Mouse (Mus musculus) A20 (cell line): Measurements from ENCODE around the gene Ggps1.

ENCODE experiments used
- DNase-seq: peaks from one replicate; pipeline ENCODE4 v3.0.0-alpha.2; 2011; ENCODE audit warnings: low read depth, low spot score

The Ggps1 gene

GRCm38 (mm10) chr13:14063013-14063941, at the start of gene Ggps1, which contains the start of gene Arid4b:
TSS of gene Ggps1 (minus strand) at chr13:14063488.
TSS of gene Arid4b (plus strand) at chr13:14063232.
- DNase-seq: peak; percentile 99

- DNase-seq: no peak
Measured at GRCm38 (mm10) chr13:14111146-14111545, 47.9 kb upstream of the Ggps1 start.

GRCm38 (mm10) chr13:14110154-14110873, 47.0 kb upstream of the Ggps1 start:
- no peak for DNase-seq

- no peak for DNase-seq
Measured at GRCm38 (mm10) chr13:14103026-14103425, 39.7 kb upstream of the Ggps1 start.

GRCm38 (mm10) chr13:14088669-14089068, 25.4 kb upstream of the Ggps1 start:
- DNase-seq: no peak

GRCm38 (mm10) chr13:14075326-14075725, 12.0 kb upstream of the Ggps1 start:
- no peak for DNase-seq

GRCm38 (mm10) chr13:14074371-14074770, 11.1 kb upstream of the Ggps1 start:
- DNase-seq: peak; percentile 47

- DNase-seq: no peak
Measured at GRCm38 (mm10) chr13:14069291-14069690, 6.0 kb upstream of the Ggps1 start.

GRCm38 (mm10) chr13:14068035-14068434, 4.7 kb upstream of the Ggps1 start:
- DNase-seq: peak; percentile 40

GRCm38 (mm10) chr13:14065701-14066100, 2.4 kb upstream of the Ggps1 start:
- DNase-seq: no peak

- no peak for DNase-seq
Measured at GRCm38 (mm10) chr13:14065028-14065380, 1.7 kb upstream of the Ggps1 start.

- peak; percentile 82 for DNase-seq
Measured at GRCm38 (mm10) chr13:14064341-14065027, 1.2 kb upstream of the Ggps1 start.

GRCm38 (mm10) chr13:14063942-14064271, 619 bp upstream of the Ggps1 start:
- no peak for DNase-seq

GRCm38 (mm10) chr13:14062209-14063012, 877 bp downstream of the Ggps1 start:
- peak; percentile 33 for DNase-seq

GRCm38 (mm10) chr13:14059582-14059981, 3.7 kb downstream of the Ggps1 start:
- DNase-seq: no peak

GRCm38 (mm10) chr13:14056801-14057200, 6.5 kb downstream of the Ggps1 start:
- no peak for DNase-seq

GRCm38 (mm10) chr13:14049878-14050277, 13.4 kb downstream of the Ggps1 start:
- DNase-seq: no peak

GRCm38 (mm10) chr13:14044521-14044920, 18.8 kb downstream of the Ggps1 start:
- no peak for DNase-seq

GRCm38 (mm10) chr13:14043851-14044250, 19.4 kb downstream of the Ggps1 start:
- no peak for DNase-seq

GRCm38 (mm10) chr13:14040186-14040585, 23.1 kb downstream of the Ggps1 start:
- peak; percentile 33 for DNase-seq

- DNase-seq: peak; percentile 95
Measured at GRCm38 (mm10) chr13:14039292-14039965, 23.9 kb downstream of the Ggps1 start, which contains the start of gene Tbce. TSS of gene Tbce (minus strand) at chr13:14039638.
